Mouse (Mus musculus) embryo, embryonic 11.5 days (tissue): ENCODE results near the gene Arhgap4.

Source experiments
- DNase-seq: peaks from one replicate; pipeline ENCODE4 v3.0.0-alpha.2; 2012; ENCODE audit warnings: low read depth, low spot score

The Arhgap4 gene

DNA sequence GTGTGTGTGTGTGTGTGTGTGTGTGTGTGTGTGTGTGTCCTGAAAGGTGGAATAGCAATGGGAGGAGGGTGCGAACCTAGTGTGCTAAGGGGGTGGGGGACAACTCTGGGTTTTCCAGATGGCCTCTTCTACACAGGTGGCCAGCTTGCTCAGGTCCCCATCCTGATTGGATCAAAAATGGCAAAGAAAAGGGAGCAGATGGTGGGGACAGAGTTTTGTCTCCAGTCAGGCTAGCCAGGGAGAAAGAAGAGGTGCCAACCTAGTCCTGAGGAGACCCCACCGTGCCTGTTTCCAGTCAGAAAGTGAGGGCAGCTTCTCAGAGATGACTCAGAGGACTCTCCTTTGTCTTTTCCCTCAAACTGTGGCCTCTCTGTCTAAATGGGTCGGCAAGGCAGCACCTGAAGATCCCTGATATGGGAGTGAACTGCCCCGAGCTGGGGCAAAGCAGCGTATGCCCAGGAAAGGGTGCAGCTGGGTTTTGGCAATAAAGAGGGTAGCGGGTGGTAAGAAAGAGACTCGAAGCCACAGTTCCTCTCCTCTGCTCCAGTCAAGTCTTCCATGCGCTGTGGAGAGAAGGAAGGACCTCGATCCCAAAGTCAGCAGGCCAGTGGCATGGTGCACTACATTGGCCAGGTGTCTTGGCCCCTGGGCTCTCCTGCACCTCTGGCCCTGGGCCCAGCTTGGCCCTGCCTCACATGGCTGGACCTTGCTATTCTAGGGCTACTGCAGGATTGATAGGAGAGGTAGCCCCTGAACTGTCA is 67.2 kb downstream of the Arhgap4 start:
- no peak for DNase-seq
